Mouse (Mus musculus): ENCODE results near the gene Olfr618. TPM values are rescaled to one million over a fixed set of nuclear protein-coding genes. Genes with fewer than 3 reads are reported as not detected.
"Not testable (repeated sequence)": the region's sequence is repeated elsewhere in the genome, so short reads cannot be mapped to it uniquely, and the experiment has no call there.

The Olfr618 gene
- polyA plus RNA-seq (2014; fragmentation: Nextera tagmentation; extraction: Ambion mirVana): not detected in 2 replicates

DNA sequence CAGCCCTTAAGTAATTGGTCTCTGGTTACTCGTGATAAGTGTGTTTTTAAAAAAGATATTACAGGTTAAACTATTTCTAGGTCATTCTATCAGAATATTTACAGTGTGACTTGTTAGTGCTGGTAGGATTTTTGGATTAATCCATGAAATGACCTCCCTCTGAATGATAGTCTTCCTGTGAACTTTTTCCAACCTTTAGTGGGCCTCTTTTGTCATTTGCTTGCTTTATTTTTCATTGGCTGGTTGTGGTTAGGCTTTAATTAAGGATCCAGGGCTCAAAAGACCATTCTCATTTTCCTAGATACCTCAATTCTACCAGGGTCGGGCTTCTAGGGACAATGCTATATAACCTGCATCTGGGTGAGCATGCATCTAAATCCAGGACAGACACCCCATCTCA lies at the start of gene Olfr618:
Gene Olfr618 (plus strand): TSS at position 301 of the 400 bp plus-strand sequence.
- Histone ChIP-seq H3K9me3 (ENCODE audit: control insufficient read depth, low read depth, low read length) (no peaks in the 10 kb centered on the region), H3K27me3 (ENCODE audit: control insufficient read depth, insufficient read depth, low read length) (no peaks in the 10 kb centered on the region), H3K4me1 (ENCODE audit: control insufficient read depth, insufficient read depth, low read length) (no peaks in the 10 kb centered on the region), H3K36me3 (ENCODE audit: control insufficient read depth, insufficient read depth, low read length) (no peaks in the 10 kb centered on the region), H3K4me2 (replicated peaks; ENCODE audit: low read depth, low read length) (no peak within 1 kb of the TSS), H3K4me3 (ENCODE audit: low read depth, low read length) (no peak within 1 kb of the TSS), H3K9ac (replicated peaks; ENCODE audit: low read depth, low read length) (no peak within 1 kb of the TSS), H3K27ac (ENCODE audit: low read length) (no peak within 1 kb of the TSS)
- no peak for ATAC-seq (ENCODE audit: insufficient number of reproducible peaks, insufficient read depth, low FRiP score, low read depth)
- WGBS: 75% methylated on average over 2 of the region's 2 CpGs

DNA sequence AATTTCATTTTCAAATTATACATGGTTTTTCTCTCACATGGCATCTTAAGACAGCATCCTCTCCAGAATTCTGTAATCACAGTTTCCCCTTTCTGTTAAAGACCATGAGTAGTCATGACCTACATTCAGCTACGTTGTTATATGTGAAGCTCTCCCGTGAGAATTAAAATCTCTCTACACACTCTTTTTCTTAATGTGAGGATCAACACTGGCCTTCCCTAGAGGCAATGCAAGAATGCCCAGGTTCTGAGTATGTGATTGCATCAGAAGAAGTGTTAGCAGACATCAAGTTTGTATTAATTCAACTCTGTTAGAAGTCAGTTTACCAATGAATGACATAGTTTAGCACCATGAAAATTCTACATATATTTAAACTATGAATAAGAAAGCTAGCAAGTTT lies 47.3 kb upstream of the Olfr618 start, which contains the start of gene Olfr612:
Gene Olfr612 (minus strand): TSS at position 101 of the 400 bp plus-strand sequence.
- H3K36me3 ChIP-seq (ENCODE audit: control insufficient read depth, insufficient read depth, low read length); H3K27ac ChIP-seq (ENCODE audit: low read length); H3K4me2 ChIP-seq (replicated peaks; ENCODE audit: low read depth, low read length); H3K9ac ChIP-seq (replicated peaks; ENCODE audit: low read depth, low read length); H3K27me3 ChIP-seq (ENCODE audit: control insufficient read depth, insufficient read depth, low read length); ATAC-seq (ENCODE audit: insufficient number of reproducible peaks, insufficient read depth, low FRiP score, low read depth); H3K9me3 ChIP-seq (ENCODE audit: control insufficient read depth, low read depth, low read length); H3K4me3 ChIP-seq (ENCODE audit: low read depth, low read length); H3K4me1 ChIP-seq (ENCODE audit: control insufficient read depth, insufficient read depth, low read length): not testable (repeated sequence)
- WGBS: 81% methylated on average over 2 of the region's 2 CpGs

DNA sequence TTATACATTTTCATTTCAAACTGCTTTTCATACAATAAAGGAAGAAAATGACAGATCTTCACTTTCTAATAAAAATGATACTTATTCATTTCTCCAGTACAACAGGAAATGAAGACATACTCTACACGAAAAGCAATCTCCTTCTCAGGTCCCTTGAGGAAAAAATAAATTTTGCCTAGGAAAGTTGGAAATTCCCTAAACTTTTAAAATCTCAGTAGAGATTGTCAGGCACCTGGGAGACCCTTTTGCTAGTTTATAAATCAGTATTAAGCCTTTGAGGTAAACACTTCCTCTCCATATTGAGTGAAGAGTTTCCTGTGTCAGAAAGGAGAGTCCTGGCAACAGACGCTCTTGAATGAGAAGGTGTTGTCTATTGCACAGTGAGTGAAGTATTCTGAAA lies 42.1 kb upstream of the Olfr618 start, which contains the start of gene Olfr613:
Gene Olfr613 (plus strand): TSS at position 301 of the 400 bp plus-strand sequence.
- WGBS: 67% methylated on average over 2 of the region's 2 CpGs
- no peak within 1 kb of the TSS for H3K4me3 ChIP-seq (ENCODE audit: low read depth, low read length)
- no peak within 1 kb of the TSS for H3K9ac ChIP-seq (replicated peaks; ENCODE audit: low read depth, low read length)

DNA sequence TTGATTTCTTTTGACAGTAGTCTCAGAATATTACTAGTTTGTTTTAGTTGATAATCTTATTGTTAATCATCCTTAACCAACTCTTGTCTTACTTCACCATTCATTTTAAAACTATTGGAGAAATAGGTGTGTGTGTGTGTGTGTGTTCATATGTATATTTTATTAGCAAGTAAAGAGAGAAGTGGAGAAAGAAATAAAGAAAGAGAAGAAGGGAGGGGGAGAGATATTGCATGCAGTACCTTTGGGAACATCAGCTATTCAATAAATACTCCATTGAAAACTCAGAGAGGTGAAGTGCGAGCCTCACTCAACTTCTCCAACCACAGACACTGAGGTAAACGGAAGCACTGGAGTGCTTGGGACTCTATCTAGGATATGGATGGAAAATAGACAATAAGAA lies 34.1 kb upstream of the Olfr618 start, which contains the start of gene Olfr615:
Gene Olfr615 (plus strand): TSS at position 301 of the 400 bp plus-strand sequence.
- H3K9ac ChIP-seq (replicated peaks; ENCODE audit: low read depth, low read length): no peak within 1 kb of the TSS
- no peak for ATAC-seq (ENCODE audit: insufficient number of reproducible peaks, insufficient read depth, low FRiP score, low read depth)
- no peak within 1 kb of the TSS for H3K27ac ChIP-seq (ENCODE audit: low read length)
- H3K36me3 ChIP-seq (ENCODE audit: control insufficient read depth, insufficient read depth, low read length): no peaks in the 10 kb centered on the region
- H3K9me3 ChIP-seq (ENCODE audit: control insufficient read depth, low read depth, low read length): no peaks in the 10 kb centered on the region
- no peaks in the 10 kb centered on the region for H3K4me1 ChIP-seq (ENCODE audit: control insufficient read depth, insufficient read depth, low read length)
- H3K4me2 ChIP-seq (replicated peaks; ENCODE audit: low read depth, low read length): no peak within 1 kb of the TSS
- H3K4me3 ChIP-seq (ENCODE audit: low read depth, low read length): no peak within 1 kb of the TSS
- WGBS: 81% methylated on average over 2 of the region's 2 CpGs
- no peaks in the 10 kb centered on the region for H3K27me3 ChIP-seq (ENCODE audit: control insufficient read depth, insufficient read depth, low read length)

More for the DNA sequence above, 42.1 kb upstream of the Olfr618 start, which contains the start of gene Olfr613:
- Histone ChIP-seq H3K27ac (ENCODE audit: low read length) (no peak within 1 kb of the TSS), H3K4me2 (replicated peaks; ENCODE audit: low read depth, low read length) (no peak within 1 kb of the TSS), H3K36me3 (ENCODE audit: control insufficient read depth, insufficient read depth, low read length) (no peaks in the 10 kb centered on the region), H3K27me3 (ENCODE audit: control insufficient read depth, insufficient read depth, low read length) (no peaks in the 10 kb centered on the region), H3K9me3 (ENCODE audit: control insufficient read depth, low read depth, low read length) (no peaks in the 10 kb centered on the region), H3K4me1 (ENCODE audit: control insufficient read depth, insufficient read depth, low read length) (no peaks in the 10 kb centered on the region)
- no peak for ATAC-seq (ENCODE audit: insufficient number of reproducible peaks, insufficient read depth, low FRiP score, low read depth)

DNA sequence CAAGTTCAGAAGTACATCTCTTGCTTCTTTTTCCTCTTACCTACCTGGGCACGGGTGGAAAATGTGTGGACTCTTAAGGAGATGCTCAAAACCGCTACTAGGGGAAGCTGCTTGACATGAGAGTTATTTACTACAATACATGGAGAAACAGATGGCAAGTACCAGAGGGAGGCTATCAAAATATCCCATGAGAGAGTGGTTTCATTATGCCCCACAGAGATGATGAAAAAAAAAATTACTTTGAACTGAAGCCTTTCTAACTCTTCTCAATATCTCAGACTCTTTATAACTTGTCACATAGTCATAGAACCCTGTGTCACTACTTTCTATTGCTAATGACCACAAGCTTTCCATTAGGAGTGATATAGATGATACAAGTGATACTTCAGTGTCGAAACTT lies 20.9 kb upstream of the Olfr618 start, which contains the start of gene Olfr616:
Gene Olfr616 (minus strand): TSS at position 101 of the 400 bp plus-strand sequence.
- no peak within 1 kb of the TSS for H3K4me3 ChIP-seq (ENCODE audit: low read depth, low read length)
- no peak for ATAC-seq (ENCODE audit: insufficient number of reproducible peaks, insufficient read depth, low FRiP score, low read depth)
- no peak within 1 kb of the TSS for H3K27ac ChIP-seq (ENCODE audit: low read length)
- no peaks in the 10 kb centered on the region for H3K9me3 ChIP-seq (ENCODE audit: control insufficient read depth, low read depth, low read length)
- H3K27me3 ChIP-seq (ENCODE audit: control insufficient read depth, insufficient read depth, low read length): no peaks in the 10 kb centered on the region
- H3K9ac ChIP-seq (replicated peaks; ENCODE audit: low read depth, low read length): no peak within 1 kb of the TSS
- no peaks in the 10 kb centered on the region for H3K4me1 ChIP-seq (ENCODE audit: control insufficient read depth, insufficient read depth, low read length)
- H3K4me2 ChIP-seq (replicated peaks; ENCODE audit: low read depth, low read length): no peak within 1 kb of the TSS
- no peaks in the 10 kb centered on the region for H3K36me3 ChIP-seq (ENCODE audit: control insufficient read depth, insufficient read depth, low read length)
- 88% methylated on average over 3 of the region's 3 CpGs for WGBS

DNA sequence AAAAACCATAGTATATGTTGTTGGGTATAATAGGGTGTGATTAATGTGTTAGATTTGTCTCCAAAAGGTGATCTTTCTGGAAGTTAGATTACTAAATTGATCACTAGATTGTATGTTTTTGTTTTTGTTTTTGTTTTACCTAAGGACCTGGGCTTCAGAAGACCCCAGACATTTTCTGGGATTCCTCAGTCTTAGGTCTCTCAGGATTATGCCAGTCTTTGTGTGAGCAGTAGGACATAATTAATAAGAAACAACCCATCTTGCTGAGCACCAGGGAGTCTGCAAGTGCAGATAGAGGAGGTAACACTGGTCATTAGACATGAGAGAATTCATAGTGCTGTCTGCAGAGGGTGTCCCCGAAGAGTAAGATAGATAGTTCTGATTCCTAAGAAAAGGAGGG lies 17.1 kb upstream of the Olfr618 start, which contains the start of gene Olfr617:
Gene Olfr617 (plus strand): TSS at position 301 of the 400 bp plus-strand sequence.
- H3K27me3 ChIP-seq (ENCODE audit: control insufficient read depth, insufficient read depth, low read length): no peaks in the 10 kb centered on the region
- H3K36me3 ChIP-seq (ENCODE audit: control insufficient read depth, insufficient read depth, low read length): no peaks in the 10 kb centered on the region
- H3K9ac ChIP-seq (replicated peaks; ENCODE audit: low read depth, low read length): no peak within 1 kb of the TSS
- no peaks in the 10 kb centered on the region for H3K9me3 ChIP-seq (ENCODE audit: control insufficient read depth, low read depth, low read length)
- H3K27ac ChIP-seq (ENCODE audit: low read length): no peak within 1 kb of the TSS
- H3K4me3 ChIP-seq (ENCODE audit: low read depth, low read length): no peak within 1 kb of the TSS
- H3K4me2 ChIP-seq (replicated peaks; ENCODE audit: low read depth, low read length): no peak within 1 kb of the TSS
- no peaks in the 10 kb centered on the region for H3K4me1 ChIP-seq (ENCODE audit: control insufficient read depth, insufficient read depth, low read length)
- WGBS: 88% methylated on average over 1 of the region's 1 CpGs
- no peak for ATAC-seq (ENCODE audit: insufficient number of reproducible peaks, insufficient read depth, low FRiP score, low read depth)

DNA sequence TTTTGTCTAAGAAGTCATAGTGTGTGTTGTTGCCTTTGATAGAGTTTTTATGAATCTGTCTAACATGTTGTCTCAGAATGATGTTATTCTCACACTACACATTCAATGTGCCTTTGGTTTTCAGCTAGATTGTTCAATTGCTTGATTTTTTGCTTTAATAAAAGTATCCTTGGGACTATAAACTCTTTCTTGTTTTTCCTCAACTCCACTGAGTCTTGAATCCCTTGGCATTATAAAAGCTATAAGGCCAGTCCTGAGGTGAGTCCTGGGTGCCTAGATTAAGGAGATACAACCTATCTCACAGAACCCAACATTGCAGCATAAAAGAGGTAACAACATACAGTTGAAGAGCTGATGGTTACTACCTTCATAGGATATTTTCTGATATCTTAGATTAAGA lies 10.4 kb downstream of the Olfr618 start, which contains the start of gene Olfr619:
Gene Olfr619 (plus strand): TSS at position 301 of the 400 bp plus-strand sequence.
- Histone ChIP-seq H3K36me3 (ENCODE audit: control insufficient read depth, insufficient read depth, low read length) (no peaks in the 10 kb centered on the region), H3K9ac (replicated peaks; ENCODE audit: low read depth, low read length) (no peak within 1 kb of the TSS), H3K4me2 (replicated peaks; ENCODE audit: low read depth, low read length) (no peak within 1 kb of the TSS), H3K4me1 (ENCODE audit: control insufficient read depth, insufficient read depth, low read length) (no peaks in the 10 kb centered on the region), H3K27me3 (ENCODE audit: control insufficient read depth, insufficient read depth, low read length) (no peaks in the 10 kb centered on the region), H3K27ac (ENCODE audit: low read length) (no peak within 1 kb of the TSS), H3K4me3 (ENCODE audit: low read depth, low read length) (no peak within 1 kb of the TSS), H3K9me3 (ENCODE audit: control insufficient read depth, low read depth, low read length) (no peaks in the 10 kb centered on the region)
- no peak for ATAC-seq (ENCODE audit: insufficient number of reproducible peaks, insufficient read depth, low FRiP score, low read depth)

DNA sequence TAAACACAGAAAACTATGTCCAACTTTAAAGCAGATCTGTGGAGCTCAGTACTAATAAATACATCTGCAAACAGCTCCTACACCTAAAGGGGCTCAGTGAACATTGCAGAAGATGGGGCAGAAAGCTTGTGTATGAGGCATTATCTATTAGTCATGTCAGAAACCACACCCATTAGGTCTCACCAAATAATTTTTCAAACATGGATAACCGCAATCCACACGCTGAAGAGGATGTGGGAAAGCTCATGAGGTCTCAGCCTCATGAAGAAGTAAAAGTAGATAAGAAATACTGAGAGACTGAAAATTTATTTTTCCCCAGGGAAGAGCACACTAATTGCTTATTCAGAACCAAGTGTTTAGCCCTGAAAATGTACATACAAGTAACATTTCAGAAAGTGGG lies 17.5 kb downstream of the Olfr618 start:
- H3K4me2 ChIP-seq (replicated peaks; ENCODE audit: low read depth, low read length): no peak overlapping the region
- no peaks in the 10 kb centered on the region for H3K36me3 ChIP-seq (ENCODE audit: control insufficient read depth, insufficient read depth, low read length)
- WGBS: 78% methylated on average over 2 of the region's 2 CpGs

DNA sequence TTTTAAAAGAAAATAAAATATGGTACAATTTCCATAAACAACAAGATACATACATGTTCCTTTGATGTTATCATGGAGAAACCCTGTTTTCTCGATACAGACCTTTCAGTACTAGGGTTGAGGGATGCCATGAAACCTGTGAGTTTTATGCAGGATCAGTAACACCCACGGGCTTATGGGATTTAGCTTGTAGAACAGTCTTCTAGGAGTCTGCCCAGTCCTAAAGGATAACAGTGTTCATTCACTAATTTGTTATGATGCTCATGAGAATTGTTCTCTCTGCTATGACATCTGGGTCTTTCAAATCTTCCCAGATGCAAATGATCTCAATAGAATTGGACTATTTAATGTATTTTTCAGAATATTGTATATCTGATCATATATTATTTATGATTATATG lies 22.5 kb downstream of the Olfr618 start, which contains the start of gene Olfr620:
Gene Olfr620 (minus strand): TSS at position 101 of the 400 bp plus-strand sequence.
- no peak for ATAC-seq (ENCODE audit: insufficient number of reproducible peaks, insufficient read depth, low FRiP score, low read depth)
- H3K27me3 ChIP-seq (ENCODE audit: control insufficient read depth, insufficient read depth, low read length): no peaks in the 10 kb centered on the region
- WGBS: 76% methylated on average over 2 of the region's 2 CpGs

More for the DNA sequence above, 17.5 kb downstream of the Olfr618 start:
- Histone ChIP-seq H3K4me1 (ENCODE audit: control insufficient read depth, insufficient read depth, low read length) (no peaks in the 10 kb centered on the region), H3K27ac (ENCODE audit: low read length) (no peak overlapping the region), H3K9ac (replicated peaks; ENCODE audit: low read depth, low read length) (no peak overlapping the region), H3K27me3 (ENCODE audit: control insufficient read depth, insufficient read depth, low read length) (no peaks in the 10 kb centered on the region), H3K9me3 (ENCODE audit: control insufficient read depth, low read depth, low read length) (no peaks in the 10 kb centered on the region), H3K4me3 (ENCODE audit: low read depth, low read length) (no peak overlapping the region)
- ATAC-seq (ENCODE audit: insufficient number of reproducible peaks, insufficient read depth, low FRiP score, low read depth): no peak

More for the DNA sequence above, 22.5 kb downstream of the Olfr618 start, which contains the start of gene Olfr620:
- H3K27ac ChIP-seq (ENCODE audit: low read length): no peak within 1 kb of the TSS
- no peak within 1 kb of the TSS for H3K4me2 ChIP-seq (replicated peaks; ENCODE audit: low read depth, low read length)
- no peaks in the 10 kb centered on the region for H3K36me3 ChIP-seq (ENCODE audit: control insufficient read depth, insufficient read depth, low read length)
- no peaks in the 10 kb centered on the region for H3K9me3 ChIP-seq (ENCODE audit: control insufficient read depth, low read depth, low read length)
- H3K4me3 ChIP-seq (ENCODE audit: low read depth, low read length): no peak within 1 kb of the TSS
- H3K4me1 ChIP-seq (ENCODE audit: control insufficient read depth, insufficient read depth, low read length): no peaks in the 10 kb centered on the region
- no peak within 1 kb of the TSS for H3K9ac ChIP-seq (replicated peaks; ENCODE audit: low read depth, low read length)

Measured in stomach, embryonic 14.5 days (tissue).